Mouse (Mus musculus): Measurements from ENCODE around the gene Tti1.

DNA sequence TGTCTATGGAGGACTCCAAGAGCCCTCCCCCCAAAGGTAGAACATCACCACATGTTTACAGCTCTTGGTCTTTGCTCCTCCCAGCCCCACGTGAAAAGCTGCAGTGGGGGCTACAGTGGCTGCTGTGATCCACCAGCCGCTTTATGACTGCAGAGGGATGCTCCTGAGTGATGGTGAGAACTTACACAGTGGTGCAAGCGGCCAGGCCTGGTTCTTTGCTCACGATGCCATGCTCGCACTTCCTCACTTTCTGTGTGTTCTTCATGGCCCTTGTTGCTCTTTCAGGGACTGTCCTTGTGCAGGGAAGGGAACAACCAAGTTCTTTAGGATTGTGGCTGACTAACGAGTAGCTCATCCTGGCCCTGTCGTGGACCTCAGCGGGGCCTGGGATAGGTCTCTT, 15.3 kb upstream of the Tti1 start:
- TF ChIP-seq POLR2A (IDR thresholded peaks at IDR 0.05; ENCODE audit: borderline replicate concordance, extremely low read depth, low read depth, low read length) (no peak), CTCF (IDR thresholded peaks at IDR 0.05; ENCODE audit: insufficient read depth, low read length) (no peak)
